Mouse (Mus musculus) urinary bladder, postnatal 25 days (tissue): ENCODE data around the gene Pga5.

Experiments used
- DNase-seq: peaks from one replicate; pipeline ENCODE4 v3.0.0; 2022; ENCODE audit warnings: low spot score

Pga5 gene

GRCm38 (mm10) chr19:10702125-10702524 is 24.3 kb upstream of the Pga5 start:
- no peak for DNase-seq

- no peak for DNase-seq
Measured at GRCm38 (mm10) chr19:10701013-10701726, 23.3 kb upstream of the Pga5 start.

- no peak for DNase-seq
Measured at GRCm38 (mm10) chr19:10699851-10700250, 22.0 kb upstream of the Pga5 start.

- DNase-seq: no peak
Measured at GRCm38 (mm10) chr19:10698131-10698991, 20.5 kb upstream of the Pga5 start.

GRCm38 (mm10) chr19:10695801-10696200 is 17.9 kb upstream of the Pga5 start:
- DNase-seq: no peak

- DNase-seq: no peak
Measured at GRCm38 (mm10) chr19:10693926-10694682, 16.2 kb upstream of the Pga5 start.

- DNase-seq: no peak
Measured at GRCm38 (mm10) chr19:10692361-10692760, 14.5 kb upstream of the Pga5 start.

- DNase-seq: no peak
Measured at GRCm38 (mm10) chr19:10691660-10692059, 13.8 kb upstream of the Pga5 start.

GRCm38 (mm10) chr19:10691121-10691520 is 13.2 kb upstream of the Pga5 start:
- DNase-seq: no peak

GRCm38 (mm10) chr19:10690336-10690735 is 12.5 kb upstream of the Pga5 start:
- no peak for DNase-seq

- no peak for DNase-seq
Measured at GRCm38 (mm10) chr19:10689470-10690166, 11.7 kb upstream of the Pga5 start.

- DNase-seq: peak; percentile 95
Measured at GRCm38 (mm10) chr19:10688537-10689352, 10.9 kb upstream of the Pga5 start, which contains the start of gene Vps37c. Gene Vps37c (plus strand): TSS chr19:10688735.

GRCm38 (mm10) chr19:10685727-10686126 is 7.9 kb upstream of the Pga5 start:
- DNase-seq: no peak

GRCm38 (mm10) chr19:10685081-10685480 is 7.2 kb upstream of the Pga5 start:
- no peak for DNase-seq

- DNase-seq: no peak
Measured at GRCm38 (mm10) chr19:10681571-10681970, 3.7 kb upstream of the Pga5 start.

- DNase-seq: no peak
Measured at GRCm38 (mm10) chr19:10678772-10679067, 849 bp upstream of the Pga5 start.

- DNase-seq: no peak
Measured at GRCm38 (mm10) chr19:10676656-10677055, 1.2 kb downstream of the Pga5 start.

- no peak for DNase-seq
Measured at GRCm38 (mm10) chr19:10673275-10673674, 4.6 kb downstream of the Pga5 start.

GRCm38 (mm10) chr19:10671854-10672417 is 5.9 kb downstream of the Pga5 start:
- no peak for DNase-seq

GRCm38 (mm10) chr19:10671319-10671718 is 6.6 kb downstream of the Pga5 start:
- no peak for DNase-seq

- DNase-seq: peak; percentile 56
Measured at GRCm38 (mm10) chr19:10665499-10665898, 12.4 kb downstream of the Pga5 start.
